Mouse (Mus musculus) effector memory CD4-positive, alpha-beta T cell, adult 5 months (primary cell): Measurements from ENCODE around the gene Gm21812. TPM values are rescaled to one million over a fixed set of nuclear protein-coding genes. Genes with fewer than 3 reads are reported as not detected.

Experiments used
- polyA plus RNA-seq: library from polyadenylated mRNA; unstranded; fragments of 100-300 nt; shearing (Covaris generic); gene quantifications from one replicate; pipeline ENCODE4 v1.2.1, GENCODE M21; 2017

Gm21812 gene
- polyA plus RNA-seq = not detected

DNA sequence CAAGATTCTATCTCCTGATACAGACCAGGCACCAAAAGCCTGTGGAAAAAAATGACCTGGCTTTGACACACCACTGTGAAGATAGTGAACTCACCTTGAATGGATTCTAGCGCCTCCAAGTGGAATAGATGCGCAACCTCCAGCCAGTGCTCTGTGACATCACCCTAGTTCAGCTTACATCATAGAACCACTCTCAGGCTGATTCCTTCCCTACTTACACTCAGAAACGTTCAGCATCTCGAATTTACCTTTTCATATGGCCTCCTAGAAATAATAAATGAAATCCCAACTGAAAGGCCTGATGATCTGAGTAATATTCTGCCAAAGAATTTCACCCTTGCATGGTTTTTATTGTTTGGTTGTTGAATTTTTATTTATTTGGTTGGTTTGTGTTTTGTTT lies at the start of gene Gm21812:
TSS of gene Gm21812 (minus strand) at position 101 of the 400 bp plus-strand sequence.

Other genes with a start within 250 kb of the Gm21812 start
- not detected for gene Gm21292, start 213.3 kb downstream of the Gm21812 start, polyA plus RNA-seq
- gene Gm21721, start 145.0 kb downstream of the Gm21812 start, polyA plus RNA-seq = not detected
- not detected for gene Gm21874, start 69.0 kb upstream of the Gm21812 start, polyA plus RNA-seq